Mouse (Mus musculus) kidney, postnatal 10 days (tissue): Measurements from ENCODE around the gene Tyk2.

Experiments
- DNase-seq: peaks from one replicate; pipeline ENCODE4 v3.0.0; 2021; ENCODE audit warnings: mixed read lengths

The Tyk2 gene

DNA sequence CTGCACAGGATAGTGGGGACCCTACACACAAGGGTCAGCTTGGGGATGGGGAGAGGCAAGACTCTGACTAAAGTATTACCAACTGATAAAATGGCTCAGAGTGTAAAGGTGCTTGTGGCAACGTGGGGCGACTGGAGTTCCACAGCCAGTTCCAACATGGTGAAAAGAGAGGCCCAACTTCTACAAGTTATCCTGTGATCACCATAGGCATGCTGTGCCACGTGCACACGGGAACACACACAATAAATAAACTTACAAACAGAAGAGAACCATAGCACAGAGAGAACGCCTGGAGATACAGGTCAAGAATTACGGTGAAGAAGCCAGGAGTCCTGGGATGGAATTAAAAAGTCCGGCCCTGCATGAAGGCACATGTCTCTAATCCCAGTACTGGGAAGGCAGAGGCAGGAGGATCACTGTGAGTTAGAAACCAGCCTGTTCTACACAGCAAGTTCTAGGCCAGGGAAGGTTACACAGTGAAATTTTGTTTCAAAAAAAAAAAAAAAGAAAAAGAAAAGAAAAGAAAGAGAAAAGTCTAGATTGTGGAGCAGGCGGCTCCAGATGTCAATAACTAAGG is 18.1 kb upstream of the Tyk2 start:
- DNase-seq: no peak

DNA sequence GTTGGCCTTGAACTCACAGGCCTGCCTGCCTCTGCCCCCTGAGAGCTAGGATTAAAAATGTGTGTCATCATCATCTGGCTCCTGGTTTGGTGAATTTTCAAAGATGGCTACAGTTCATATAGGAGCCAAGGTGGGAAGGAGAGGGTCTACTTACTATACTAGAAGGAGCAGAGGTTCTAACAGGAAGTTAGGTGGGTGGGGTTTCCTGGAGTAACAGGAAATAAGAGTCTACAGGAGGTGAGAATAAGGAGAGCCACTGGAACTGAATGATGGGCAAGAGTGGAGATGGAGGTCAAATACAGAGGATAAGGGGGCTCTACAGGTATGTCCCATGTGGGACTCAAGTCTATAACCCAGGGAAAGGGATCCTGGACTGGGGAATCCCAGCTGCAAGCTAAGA is 17.4 kb upstream of the Tyk2 start:
- no peak for DNase-seq

DNA sequence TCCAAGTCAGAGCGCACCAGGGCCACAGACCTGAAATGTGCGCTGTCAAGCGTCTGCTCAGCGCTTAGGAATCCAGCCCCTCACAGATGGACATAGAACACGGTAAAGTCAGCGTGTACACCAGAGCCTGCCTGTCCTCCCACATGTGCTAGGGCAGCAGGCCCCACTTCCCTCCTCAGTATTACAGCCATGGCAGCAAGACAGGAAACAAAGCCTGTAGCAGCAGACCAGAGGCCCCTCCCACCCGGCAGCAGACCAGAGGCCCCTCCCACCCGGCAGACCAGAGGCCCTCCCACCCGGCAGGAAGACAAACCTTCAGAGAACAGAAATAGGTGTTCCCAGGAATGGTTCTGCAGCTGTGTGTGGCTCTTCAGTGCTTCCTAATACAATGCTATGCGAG is 15.7 kb upstream of the Tyk2 start:
- peak; percentile 74 for DNase-seq

DNA sequence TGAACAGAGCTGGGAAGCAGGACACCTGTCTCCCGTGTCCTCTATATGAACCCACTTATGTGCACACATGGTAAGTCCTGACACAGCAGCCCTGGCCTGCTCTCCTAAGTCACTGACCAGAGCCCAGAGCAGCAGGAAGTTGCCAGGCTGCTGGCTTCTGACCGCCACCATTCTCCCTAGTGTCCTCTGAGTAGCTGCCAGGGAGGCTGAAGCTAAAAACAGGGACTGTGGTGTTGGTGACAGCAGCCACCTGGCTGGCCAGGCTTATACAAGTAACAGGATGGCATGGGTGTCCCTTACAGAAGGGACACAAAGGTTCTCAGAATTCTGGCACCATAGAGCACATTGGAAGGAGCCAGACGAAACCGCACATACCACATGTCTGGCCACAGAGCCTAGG is 14.4 kb upstream of the Tyk2 start:
- no peak for DNase-seq

DNA sequence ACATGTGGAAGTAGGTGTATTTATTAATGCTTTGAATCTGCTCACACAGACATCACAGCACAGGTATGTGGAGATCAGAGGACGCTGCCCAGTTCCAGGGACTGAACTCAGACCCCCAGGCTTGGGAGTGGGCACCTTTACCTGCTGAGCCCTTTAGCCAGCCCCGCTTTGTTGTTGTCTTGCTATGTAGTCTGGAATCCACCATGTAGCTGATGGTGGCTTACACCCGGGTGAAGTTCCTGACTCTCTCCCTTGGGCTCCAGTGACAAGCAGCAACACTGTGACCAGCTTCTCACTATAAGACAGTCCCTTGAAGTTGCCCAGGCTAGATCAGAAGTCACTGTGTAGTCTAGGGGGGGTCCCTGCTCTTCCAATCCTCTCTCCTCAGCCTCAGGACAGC is 13.3 kb upstream of the Tyk2 start:
- DNase-seq: no peak

DNA sequence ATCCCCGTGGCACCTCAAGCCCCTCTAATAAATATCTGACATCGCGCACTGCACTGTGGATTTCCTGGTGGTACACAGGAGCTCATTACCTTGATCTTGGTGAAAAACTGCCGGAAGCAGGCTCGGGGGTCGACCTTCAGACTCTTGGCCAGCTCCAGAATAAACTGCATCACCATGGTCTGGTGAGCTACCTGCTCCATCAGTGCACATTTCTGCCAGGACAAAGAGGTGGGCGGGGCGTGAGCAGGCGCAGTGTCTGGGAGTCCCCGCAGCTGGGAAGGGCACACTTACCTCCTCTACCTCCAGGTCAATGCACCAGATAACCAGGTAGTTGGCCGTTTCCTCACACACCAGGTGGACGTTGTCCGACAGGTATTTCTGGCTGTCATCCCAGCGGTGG is 10.9 kb upstream of the Tyk2 start:
- no peak for DNase-seq

DNA sequence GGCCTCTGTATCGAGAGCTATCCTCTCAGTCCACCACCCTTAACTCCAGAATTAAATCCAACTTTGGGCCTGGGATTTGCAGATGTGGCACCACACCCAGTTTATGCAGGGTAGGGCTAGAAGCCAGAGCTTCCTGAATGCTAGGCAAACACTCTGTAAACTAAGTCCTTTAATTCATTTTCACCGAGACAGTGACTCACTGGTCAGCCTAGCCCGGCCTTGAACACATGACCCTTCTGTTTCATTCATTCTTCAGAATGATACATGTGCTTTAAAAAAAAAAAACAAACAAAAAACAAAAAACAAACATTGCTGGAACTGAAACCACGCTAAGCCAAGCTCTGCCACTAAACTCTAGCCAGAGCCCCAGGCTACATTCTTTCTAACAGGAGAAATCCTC is 7.3 kb upstream of the Tyk2 start:
- DNase-seq: no peak

DNA sequence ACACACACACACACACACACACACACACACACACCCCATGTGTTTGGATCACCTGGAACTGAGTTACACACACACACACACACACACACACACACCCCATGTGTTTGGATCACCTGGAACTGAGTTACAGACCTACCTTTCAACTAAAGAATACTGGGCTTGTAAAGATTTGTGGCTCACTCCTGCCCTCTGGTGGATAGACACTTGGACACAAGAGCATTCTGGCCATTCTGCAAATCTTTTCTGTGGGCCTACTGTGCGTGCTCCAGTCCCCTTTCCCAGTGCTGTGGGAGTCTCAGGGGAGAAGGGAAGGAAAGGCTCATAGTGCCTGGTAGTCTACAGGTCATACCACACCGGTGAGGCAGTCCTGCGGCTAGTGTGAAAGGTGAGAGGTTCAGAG is 6.2 kb upstream of the Tyk2 start:
- peak; percentile 77 for DNase-seq

DNA sequence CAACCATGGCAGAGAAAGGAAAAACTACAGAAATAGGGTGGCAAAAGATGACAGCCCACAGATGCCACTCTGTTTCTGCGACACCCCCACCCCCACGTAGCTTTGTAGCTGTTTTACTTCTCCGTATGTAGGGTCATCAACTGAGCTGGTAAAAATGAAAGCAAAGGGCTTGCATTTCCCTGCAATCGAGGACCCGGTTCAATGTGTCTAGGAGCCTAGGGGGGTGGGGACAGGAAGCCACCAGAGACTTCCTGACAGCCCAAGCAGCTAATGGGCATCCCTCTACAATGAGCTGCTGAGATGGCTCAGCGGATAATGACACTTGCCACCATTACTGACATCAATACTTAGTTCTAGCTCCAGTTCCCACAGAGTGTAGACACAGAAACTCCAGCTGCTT is 5.4 kb upstream of the Tyk2 start:
- DNase-seq: peak; percentile 35

DNA sequence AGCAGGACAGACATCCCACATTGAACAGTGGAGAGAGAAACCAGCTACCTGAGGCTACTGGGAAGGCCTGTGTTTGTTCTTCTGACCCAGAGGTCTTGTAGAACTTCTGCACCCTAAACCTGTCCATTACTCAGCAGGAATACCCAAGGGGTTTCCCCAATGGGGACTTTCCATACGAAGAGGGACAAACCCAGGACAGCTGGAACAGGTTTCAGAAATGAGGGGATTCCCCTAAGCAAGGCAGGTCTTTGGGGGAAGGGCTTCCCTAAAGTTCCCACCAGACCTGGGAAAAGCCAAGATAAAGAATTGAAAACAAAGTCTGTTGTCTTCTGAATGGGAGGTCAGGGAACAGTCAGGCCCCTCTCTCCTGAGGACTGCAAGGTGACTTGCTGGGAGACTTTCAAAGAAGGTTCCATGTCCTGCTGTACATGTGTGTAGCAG is 4.9 kb upstream of the Tyk2 start:
- DNase-seq: no peak

DNA sequence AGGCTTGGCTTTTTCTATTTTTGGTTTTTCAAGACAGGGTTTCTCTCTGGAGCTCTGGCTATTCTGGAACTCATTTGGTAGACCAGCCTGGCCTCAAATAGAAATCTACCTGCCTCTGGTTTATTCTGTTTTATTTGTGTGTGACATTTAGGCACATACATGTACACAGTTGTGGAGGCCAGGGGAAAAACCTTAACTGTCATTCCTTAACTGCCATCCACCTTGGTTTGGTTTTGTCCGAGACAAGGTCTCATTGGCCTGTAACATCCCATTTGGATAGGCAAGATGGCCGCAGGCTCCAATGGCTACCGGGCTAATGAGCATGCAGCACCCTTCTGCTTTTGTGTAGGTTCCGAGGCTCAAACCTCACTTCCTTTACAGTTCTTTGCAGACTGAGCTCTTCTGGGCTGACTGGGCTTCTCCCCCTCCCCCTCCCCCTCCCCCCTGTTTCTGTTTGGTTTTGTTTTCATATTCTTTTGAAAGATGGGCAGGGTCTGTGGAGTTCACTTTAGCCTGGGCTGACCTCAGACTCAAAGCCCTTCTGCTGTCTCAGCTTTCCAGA is 4.4 kb upstream of the Tyk2 start:
- DNase-seq: no peak

DNA sequence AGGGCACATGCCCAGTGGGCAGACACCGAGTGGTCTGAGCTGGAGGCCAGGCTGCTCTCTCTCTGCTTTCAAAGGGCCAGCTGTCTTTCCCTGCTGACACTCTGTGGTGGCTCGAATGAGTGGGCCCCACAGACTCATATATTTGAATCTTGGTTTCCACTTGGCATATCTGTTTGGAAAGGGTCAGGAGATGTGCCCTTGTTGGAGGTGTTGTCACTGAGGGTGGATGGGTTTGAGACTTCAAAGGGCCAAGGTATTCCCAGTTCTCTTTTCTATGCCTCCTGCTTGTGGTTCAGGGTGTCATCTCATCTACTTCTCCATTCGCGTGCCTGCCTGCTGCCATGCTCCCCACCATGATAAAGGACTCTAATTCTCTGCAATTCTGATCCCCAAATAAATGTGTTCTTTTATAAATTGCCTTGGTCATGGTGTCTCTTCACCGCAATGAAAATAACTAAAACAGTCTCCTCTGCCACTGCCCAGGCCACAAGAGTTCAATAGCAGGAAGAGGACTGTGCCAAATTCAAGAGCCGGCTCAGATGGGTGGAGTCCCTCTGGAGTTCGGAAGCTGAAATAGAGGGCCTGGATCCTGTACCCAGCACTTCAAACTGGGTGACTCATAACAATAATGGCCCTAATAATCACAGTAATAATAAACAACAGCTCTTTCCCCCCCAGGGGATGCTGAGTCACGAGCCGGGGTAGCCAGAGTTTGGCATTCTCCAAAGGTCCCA is 3.7 kb upstream of the Tyk2 start:
- no peak for DNase-seq

DNA sequence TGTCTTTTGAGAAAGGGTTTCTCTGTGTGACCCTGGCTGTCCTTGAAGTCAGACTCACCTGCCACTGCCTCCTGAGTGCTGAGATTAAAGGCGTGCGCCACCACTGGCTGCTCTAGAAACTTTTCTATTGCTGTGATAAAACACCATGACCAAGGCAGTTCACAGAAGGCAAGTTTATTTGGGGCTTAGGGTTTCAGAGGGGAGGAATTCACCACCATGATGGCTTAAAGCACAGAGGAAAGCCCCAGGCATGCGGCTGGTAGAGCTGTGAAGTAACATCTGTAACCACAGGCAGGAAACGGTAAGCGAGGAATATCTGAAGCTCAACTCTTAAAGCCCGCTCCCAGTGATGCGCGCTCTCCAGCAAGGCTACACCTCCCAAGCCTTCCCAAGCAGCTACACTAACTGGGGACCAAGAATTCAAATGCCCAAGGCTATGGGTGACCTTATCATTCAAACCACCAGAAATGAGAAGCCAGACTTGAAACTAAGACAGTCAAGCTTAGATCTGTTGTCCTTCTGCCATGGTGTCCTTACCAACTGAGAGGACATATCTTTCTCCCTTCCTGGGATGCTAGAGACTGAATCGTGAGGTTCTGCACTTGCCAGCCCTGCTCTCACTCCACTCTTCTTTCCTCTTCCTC is 2.1 kb upstream of the Tyk2 start:
- DNase-seq: no peak

DNA sequence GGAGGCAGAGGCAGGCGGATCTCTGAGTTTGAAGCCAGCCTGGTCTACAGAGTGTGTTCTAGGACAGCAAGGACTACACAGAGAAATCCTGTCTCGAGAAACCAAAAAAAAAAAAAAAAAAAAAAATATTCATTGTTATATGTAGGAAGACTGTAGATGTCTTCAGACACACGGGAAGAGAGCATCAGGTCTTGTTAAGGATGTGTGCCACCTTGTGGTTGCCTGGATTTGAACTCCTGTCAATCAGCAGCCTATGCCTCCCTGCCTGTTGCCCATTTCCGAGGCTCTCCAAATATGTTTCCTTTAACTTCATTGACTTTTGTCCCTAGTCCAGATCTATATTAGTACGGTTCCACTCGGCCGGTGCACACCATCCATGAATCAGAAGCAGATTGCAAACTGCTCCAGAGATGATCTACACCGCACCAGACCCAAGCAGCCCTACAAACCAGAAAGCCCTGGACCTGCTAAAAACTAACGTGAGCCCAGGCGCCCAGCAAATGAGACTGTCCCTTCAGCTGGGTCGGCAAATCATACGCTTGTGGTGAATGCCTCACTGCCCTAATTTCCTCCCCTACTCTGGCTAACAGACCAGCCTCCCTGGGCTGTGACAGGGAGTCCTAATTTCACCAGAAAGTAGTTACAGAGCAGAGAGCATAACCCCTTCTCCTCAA is 1.2 kb upstream of the Tyk2 start:
- peak; percentile 43 for DNase-seq

DNA sequence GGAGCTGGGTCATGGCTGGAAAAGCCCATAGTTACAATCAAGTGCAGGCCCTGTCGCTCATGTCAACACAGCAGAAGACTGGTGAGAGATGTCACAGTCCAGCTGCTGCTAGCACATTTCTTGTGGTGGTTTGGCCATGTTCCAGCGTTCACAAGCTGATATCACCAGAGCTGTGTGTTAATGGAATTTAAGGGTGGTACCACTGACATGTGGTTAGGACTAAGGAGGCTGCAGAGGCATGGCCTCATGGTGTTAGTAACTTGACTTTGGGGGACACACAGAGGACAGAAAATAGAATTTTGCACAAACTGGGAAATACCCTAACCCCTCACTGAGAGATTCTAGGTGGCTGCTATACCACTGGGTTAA is 4.8 kb downstream of the Tyk2 start:
- DNase-seq: no peak

DNA sequence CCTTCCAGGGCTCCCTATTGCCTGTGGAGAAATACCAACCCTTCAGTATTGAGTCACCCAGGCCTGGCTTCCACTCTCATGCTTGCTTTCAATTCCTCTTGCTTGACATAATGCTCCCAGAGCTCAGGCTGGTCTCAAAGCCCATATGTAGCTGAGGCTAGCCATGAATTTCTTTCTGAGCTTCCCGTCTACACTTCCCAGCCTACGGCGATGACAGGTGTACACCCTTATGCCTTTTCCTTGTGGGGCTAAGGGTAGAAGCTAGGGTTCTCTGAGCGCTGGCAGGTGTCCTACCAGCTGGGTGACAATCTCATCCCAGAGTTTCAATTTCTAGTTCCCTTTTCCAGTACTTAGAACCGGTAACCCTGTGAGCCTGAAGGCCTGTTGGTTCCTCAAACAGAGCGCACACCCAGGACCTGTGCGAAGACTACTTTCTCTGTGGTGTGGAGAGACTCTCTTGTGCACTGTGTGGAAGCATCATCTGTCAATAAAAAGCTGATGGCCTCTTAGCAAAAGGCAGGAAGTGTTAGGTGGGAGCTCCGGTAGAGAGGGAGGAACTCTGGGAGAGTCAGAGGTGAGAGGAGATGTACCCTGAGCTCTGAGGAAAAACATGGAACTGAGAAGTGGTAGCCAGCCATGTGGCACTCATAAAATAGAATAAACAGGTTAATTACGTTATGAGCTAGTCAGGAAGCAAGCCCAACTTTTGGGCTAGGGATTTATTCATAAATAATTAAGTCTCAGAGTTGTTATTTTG is 5.4 kb downstream of the Tyk2 start:
- DNase-seq: no peak

DNA sequence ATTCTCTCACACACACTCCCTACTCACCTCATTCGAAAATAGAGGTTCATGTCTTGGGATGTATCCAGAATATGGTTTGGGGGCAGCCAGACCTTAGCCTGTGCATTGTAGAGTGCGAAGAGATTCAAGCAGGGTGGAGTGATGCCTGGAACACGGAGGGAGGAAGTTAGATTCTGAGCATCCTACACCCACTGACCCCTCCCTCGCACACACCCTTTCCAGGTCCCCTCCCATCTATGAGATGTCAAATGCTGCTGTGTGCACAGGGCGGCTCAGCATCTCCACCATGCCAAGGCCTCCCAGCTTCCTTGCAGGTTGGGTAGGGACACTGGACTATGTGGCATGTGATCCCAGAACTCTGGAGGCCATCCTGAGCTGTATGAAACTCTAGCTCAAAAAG is 6.2 kb downstream of the Tyk2 start:
- DNase-seq: no peak

DNA sequence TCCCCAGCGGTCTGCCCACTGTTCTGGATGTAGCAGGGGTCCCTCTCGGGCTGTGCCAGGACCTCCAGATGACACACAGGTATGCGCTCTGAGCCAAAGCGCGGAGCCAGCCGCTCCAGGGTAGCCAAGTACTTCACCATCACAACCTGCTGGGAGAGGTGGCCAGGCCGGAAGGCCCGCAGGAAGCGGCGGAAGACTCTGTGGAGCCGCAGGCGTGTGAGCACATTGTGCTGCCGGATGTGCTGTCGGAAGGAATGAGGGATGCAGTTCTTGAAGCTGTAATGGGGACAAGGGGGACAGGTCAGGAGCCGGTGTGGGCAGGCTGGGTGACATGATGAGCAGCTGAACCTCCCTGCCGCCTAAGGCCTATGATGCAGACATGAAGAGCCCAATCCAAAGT is 9.6 kb downstream of the Tyk2 start:
- DNase-seq: peak; percentile 35

DNA sequence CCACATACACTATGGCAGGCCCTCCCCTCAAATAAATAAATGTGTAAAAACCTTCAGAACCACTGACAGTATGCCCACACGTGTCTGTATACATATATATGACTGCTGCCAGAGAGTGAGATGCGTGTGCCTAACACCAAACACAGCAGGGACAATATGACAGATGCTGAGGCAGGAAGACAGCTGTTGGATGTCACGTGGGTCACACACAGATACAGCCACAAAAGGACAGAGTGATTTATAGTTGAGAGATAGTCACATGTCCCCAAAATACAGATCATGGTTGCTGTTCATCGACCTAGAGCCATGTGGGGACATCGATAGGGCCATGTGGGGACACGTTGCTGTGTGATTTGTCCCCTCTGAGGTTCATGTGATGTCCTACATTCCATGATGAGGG is 14.0 kb downstream of the Tyk2 start:
- no peak for DNase-seq

DNA sequence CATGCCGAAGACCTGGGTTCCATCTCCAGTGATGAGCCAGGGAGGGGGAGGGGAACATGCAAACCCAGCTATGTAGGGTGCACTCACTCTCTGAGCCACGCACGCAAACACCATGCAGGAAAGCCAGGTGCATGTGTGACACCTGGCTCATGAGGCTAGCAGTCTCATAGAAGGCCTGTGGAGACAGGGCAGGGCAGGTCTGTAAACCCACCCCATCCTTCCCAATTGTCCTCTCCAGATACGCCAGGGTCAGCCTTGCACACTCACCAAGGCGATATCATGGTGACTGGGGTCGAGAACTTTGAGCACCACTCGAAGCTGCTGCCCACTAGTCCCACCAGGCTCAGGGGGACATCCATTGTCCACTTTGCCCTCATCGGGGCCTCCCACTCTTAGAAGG is 15.9 kb downstream of the Tyk2 start:
- DNase-seq: no peak

DNA sequence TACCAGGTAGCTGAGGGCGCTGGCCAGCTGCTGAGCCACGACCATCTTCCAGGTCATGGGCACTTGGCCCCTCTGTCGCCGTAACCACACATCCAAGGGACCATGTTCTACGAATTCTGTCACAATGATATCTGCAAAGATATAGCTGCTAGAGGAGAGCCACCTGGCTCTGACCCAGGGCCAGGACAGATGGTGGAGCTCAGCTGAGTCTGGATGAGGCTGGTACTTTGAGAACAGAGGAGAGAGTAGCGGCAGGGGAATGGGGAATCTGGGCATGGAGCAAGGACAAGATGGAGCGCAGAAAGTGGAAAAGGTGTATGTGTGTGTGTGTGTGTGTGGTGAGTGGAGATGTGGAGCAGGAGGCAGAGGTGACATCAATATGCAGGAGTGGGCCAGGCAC is 16.9 kb downstream of the Tyk2 start:
- DNase-seq: no peak

DNA sequence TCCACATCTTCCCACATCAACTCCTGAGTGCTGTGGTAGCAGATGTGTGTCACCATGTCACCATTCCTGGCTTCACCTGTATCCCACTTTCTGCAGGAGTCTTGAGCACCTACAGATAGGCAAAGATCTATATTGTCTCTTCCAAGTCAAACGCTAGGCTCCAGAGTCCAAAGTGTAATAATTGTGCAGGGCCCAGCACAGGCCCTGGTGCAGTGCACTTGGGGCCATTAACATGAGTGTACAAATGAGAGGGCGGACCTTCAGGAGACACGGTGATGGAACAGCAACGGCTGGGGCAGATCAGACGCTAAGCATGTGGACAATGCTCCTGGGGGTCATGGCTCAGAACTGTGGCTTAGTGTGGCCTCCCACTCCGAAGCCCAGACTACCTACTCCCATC is 17.3 kb downstream of the Tyk2 start:
- no peak for DNase-seq
